Mouse (Mus musculus): ENCODE data around the gene Fanci.

Fanci gene

GRCm38 (mm10) chr7:79391883-79392649 lies at the start of gene Fanci:
Fanci (plus strand) TSS chr7:79391929.
- DNase-seq = peak; percentile 92

GRCm38 (mm10) chr7:79345902-79346301 lies 45.8 kb upstream of the Fanci start:
- DNase-seq = no peak

GRCm38 (mm10) chr7:79346555-79347075 lies 45.1 kb upstream of the Fanci start:
- no peak for DNase-seq

GRCm38 (mm10) chr7:79347108-79347813 lies 44.5 kb upstream of the Fanci start:
- no peak for DNase-seq

- DNase-seq = no peak
These were observed 42.9 kb upstream of the Fanci start for GRCm38 (mm10) chr7:79348816-79349215.

GRCm38 (mm10) chr7:79349738-79350386 lies 41.9 kb upstream of the Fanci start:
- peak; percentile 68 for DNase-seq

GRCm38 (mm10) chr7:79358350-79359182 lies 33.2 kb upstream of the Fanci start:
- DNase-seq = peak; percentile 79

GRCm38 (mm10) chr7:79359183-79359435 lies 32.6 kb upstream of the Fanci start:
- no peak for DNase-seq

GRCm38 (mm10) chr7:79360056-79360455 lies 31.7 kb upstream of the Fanci start:
- no peak for DNase-seq

- peak; percentile 40 for DNase-seq
These were observed 29.5 kb upstream of the Fanci start for GRCm38 (mm10) chr7:79362208-79362607.

- no peak for DNase-seq
These were observed 28.9 kb upstream of the Fanci start for GRCm38 (mm10) chr7:79362830-79363229.

- DNase-seq = peak; percentile 42
These were observed 28.2 kb upstream of the Fanci start for GRCm38 (mm10) chr7:79363370-79364043.

GRCm38 (mm10) chr7:79368664-79369063 lies 23.1 kb upstream of the Fanci start:
- no peak for DNase-seq

- DNase-seq = no peak
These were observed 22.3 kb upstream of the Fanci start for GRCm38 (mm10) chr7:79369416-79369815.

- DNase-seq = peak; percentile 66
These were observed 20.3 kb upstream of the Fanci start for GRCm38 (mm10) chr7:79371321-79371879.

GRCm38 (mm10) chr7:79374017-79374416 lies 17.7 kb upstream of the Fanci start:
- DNase-seq = no peak

GRCm38 (mm10) chr7:79375594-79375993 lies 16.1 kb upstream of the Fanci start:
- DNase-seq = no peak

- no peak for DNase-seq
These were observed 15.0 kb upstream of the Fanci start for GRCm38 (mm10) chr7:79376516-79377275.

- peak; percentile 10 for DNase-seq
These were observed 5.2 kb upstream of the Fanci start, which contains the start of gene Rlbp1 for GRCm38 (mm10) chr7:79386422-79387133. Rlbp1 (minus strand) TSS chr7:79387048.

GRCm38 (mm10) chr7:79387140-79387539 lies 4.6 kb upstream of the Fanci start:
- no peak for DNase-seq

All from right cerebral cortex, postnatal 25 days (tissue).